Mouse (Mus musculus) gastrocnemius, adult 18-20 months (tissue): ENCODE data around the gene AB124611. TPM values are rescaled to one million over a fixed set of nuclear protein-coding genes. Genes with fewer than 3 reads are reported as not detected.
"Not testable (repeated sequence)": the region's sequence is repeated elsewhere in the genome, so short reads cannot be mapped to it uniquely, and the experiment has no call there.

Experiments
- DNase-seq: peaks from one replicate; pipeline ENCODE4 v3.0.0; 2021; ENCODE audit warnings: low spot score
- long read RNA-seq, 2 experiments: library from polyadenylated mRNA; stranded (forward); transcript quantifications; one replicate each; pipeline ENCODE4 v2.0.0; 2021
- total RNA-seq, 2 experiments: library from RNA; stranded (reverse); gene quantifications; 2 replicates each; pipeline ENCODE4 v1.2.3; 2021

The AB124611 gene
- under 1 TPM; 0.30 to 0.50 TPM for total RNA-seq
- long read RNA-seq, experiment 1, partial matches to known transcripts, result 0 of 1 reads
- long read RNA-seq, experiment 1, other reads (novel, unspliced or antisense), result 0 of 1 reads
- long read RNA-seq, experiment 2, result 0 reads

- DNase-seq, result no peak
Measured at GRCm38 (mm10) chr9:21525937-21526633, at the start of gene AB124611. TSS of gene AB124611 (plus strand) at chr9:21526176.

- DNase-seq, result no peak
Measured at GRCm38 (mm10) chr9:21477707-21478106, 48.3 kb upstream of the AB124611 start.

DNA sequence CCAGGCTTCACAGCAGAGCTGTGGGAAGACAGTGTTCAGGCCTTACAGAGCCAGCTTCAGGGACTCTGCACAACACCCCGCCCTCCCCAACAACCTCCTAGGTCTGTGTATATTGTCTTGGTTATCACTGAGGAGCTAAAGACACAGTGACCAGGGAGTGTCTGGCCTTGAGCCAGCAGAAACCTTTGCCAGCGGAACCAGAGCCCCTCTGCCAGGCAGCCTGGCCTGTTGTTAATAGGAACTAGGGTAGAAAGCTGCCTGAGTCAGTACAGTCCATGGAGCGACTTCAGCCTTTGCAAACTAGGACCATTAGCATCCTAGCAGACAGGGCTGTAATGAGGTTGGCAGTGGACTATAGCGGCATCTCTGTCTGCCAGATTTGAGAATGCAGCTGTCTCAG is 41.9 kb upstream of the AB124611 start:
- DNase-seq, result no peak

DNA sequence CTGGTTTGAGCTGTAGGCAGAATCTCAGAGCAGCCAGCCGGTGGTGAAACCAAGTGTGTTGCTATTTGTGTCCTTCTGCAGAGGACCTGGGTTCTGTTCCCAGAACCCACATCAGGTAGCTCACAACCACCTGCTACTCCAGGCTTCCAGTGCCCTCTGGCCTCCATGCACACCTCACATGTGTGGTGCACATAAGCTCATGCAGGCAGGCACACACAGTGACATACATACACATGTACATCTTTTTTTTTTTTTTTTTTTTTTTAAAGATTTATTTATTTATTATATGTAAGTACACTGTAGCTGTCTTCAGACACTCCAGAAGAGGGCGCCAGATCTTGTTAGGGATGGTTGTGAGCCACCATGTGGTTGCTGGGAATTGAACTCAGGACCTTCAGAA is 37.7 kb upstream of the AB124611 start:
- not testable (repeated sequence) for DNase-seq

- no peak for DNase-seq
Measured at GRCm38 (mm10) chr9:21490696-21491095, 35.3 kb upstream of the AB124611 start.

GRCm38 (mm10) chr9:21493907-21494306 is 32.1 kb upstream of the AB124611 start:
- no peak for DNase-seq

DNA sequence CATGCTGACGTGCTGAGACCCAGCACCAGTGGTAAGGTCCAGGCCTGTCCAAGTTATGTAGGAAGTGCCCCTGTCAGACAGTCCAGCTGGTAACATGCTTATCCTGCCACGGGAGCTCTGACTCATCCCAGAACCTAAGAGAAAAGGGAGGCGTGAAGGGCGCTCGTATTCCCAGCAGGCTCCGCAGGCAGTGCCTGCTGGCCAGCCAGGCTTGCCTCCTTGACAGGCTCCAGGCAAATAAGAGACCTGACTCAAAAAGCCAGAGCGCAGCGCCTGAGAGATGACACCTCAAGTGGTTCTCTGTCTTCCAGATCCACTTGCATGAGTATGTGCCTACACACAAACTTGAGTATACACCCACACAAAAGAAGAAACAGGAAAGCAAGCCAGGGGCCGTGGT is 31.2 kb upstream of the AB124611 start:
- DNase-seq, result no peak

GRCm38 (mm10) chr9:21496308-21497049 is 29.5 kb upstream of the AB124611 start:
- DNase-seq, result peak; percentile 80

DNA sequence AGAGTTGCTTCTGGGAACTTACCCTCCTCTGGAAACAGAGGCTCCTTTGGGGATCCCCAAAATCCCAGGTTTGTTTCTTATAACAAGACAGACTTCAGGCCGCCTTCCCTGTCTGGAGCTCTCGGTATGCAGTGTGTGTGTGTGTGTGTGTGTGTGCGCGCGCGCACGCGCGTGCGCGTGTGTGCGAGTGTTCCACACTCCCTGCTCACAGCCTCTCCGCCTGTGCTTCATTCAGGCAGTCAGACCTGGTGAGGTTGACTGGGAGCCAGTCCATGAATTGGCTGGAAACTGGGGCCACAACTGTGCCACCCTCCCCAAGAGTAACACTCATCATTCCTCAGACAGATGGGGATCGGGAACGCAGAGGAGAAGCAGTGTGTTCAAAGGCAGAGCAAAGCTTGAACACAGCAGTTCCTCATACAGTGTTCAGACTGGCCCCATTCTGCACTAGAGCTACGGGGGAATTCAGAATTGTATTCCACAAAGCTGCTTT is 28.9 kb upstream of the AB124611 start:
- DNase-seq, result no peak

- DNase-seq, result no peak
Measured at GRCm38 (mm10) chr9:21497664-21498063, 28.3 kb upstream of the AB124611 start.

- no peak for DNase-seq
Measured at GRCm38 (mm10) chr9:21498284-21498902, 27.6 kb upstream of the AB124611 start.

- DNase-seq, result no peak
Measured at GRCm38 (mm10) chr9:21503352-21503751, 22.6 kb upstream of the AB124611 start.

- DNase-seq, result no peak
Measured at GRCm38 (mm10) chr9:21505767-21506166, 20.2 kb upstream of the AB124611 start.

GRCm38 (mm10) chr9:21507753-21508430 is 18.1 kb upstream of the AB124611 start:
- DNase-seq, result no peak

- DNase-seq, result no peak
Measured at GRCm38 (mm10) chr9:21508871-21509404, 17.0 kb upstream of the AB124611 start.

DNA sequence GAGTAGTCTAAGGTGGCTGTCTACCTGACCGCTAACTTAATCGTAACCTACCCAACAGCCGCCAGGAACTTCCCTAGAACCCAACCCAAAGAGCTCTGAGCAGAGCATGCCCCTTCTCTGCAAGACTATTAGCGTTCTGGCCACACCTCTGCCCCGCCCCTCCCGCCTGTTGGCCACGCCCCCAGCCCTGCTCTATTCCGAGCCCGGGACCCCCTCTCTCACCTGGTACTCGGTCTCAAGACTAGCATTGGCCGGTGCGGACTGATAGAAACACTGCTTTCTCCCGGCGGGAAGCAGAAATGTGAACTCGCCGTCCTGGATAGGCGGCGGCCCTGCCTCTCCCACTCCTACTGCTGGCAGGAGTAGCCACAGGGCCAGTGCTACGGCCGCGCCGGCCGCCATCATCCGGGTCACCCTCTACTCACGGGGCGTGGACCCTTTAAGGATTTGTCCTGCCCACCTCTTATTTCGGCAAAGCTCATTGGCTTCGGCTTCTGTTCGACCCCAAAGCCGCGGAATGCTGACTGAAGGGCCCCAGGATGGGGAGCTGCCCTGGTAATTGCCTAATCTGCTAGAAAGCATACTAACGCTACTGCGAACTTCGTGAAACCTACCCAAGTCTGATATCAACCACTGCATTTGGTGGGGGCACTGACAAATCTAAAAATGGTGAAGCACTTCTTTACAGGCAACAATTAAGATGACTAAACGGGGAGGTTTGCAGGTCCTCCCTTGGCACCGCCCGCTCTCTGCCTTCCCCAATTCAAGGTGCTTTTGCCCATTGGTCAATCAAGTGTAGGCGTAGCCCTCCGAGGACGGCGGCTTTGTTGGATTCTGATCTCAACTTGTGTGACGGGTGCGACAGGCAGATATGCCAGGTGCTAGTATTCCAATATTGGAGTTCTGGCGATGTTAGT is 15.9 kb upstream of the AB124611 start, which contains the start of gene Tmed1:
Gene Tmed1 (minus strand): TSS at position 481 of the 917 bp plus-strand sequence.
- DNase-seq, result peak; percentile 95

DNA sequence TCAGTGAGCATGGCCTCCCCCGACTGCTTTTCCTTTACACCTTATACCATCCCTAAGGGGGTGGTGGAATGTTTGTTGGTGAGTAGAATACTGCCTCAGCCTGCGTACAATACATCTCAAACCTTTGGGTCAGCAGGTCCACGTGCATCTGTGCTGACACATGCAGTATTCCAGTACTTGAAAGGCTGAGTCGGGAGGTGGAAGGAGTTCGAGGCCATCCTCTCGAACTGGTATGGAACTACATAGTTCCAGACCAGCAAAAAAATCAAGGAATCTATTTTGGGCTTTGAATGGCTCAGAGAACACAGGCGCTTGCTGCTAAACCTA is 15.3 kb upstream of the AB124611 start:
- DNase-seq, result no peak

DNA sequence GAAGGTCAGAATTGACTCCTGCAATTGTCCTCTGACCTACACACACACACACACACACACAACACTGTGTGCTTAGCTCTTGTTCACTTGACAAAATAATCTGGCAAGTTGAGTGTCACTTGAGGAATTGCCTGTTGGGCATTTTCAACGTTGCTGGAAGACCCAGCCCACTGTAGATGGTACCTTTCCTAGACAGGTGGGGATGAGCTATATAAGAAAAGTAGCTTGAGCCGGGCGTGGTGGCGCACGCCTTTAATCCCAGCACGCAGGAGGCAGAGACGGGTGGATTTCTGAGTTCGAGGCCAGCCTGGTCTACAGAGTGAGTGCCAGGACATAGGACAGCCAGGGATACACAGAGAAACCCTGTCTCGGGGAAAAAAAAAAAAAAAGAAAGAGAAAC is 14.9 kb upstream of the AB124611 start:
- DNase-seq, result no peak

DNA sequence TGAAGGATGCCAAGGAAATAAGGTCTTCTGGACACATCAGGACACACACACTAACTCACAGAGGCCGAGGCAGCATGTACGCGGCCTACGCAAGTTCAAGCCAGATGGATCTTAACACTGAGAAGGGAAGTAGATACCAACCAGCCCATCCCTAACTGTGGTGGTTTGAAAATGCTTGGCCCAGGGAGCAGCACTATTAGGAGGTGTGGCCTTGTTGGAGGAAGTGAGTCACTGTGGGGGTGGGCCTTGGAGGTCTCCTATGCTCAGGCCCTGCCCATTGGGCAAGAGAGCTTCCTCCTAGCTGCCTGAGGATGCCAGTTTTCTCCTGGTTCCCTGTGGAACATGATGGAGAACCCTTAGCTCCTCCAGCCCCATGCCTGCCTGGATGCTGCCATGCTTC is 12.5 kb upstream of the AB124611 start:
- no peak for DNase-seq

- DNase-seq, result no peak
Measured at GRCm38 (mm10) chr9:21517947-21518495, 8.0 kb upstream of the AB124611 start.
